Comparison of ENCODE assay signal across 23 mouse cellular contexts in genomic region chr11:93337756-93338155, GRCm38 (mm10).
"Had no signal": no experiment of that assay in that cellular context is flagged by ENCODE, and none has a peak within 500 bp of the region (broad histone marks: within the 10 kb centered on the region; RNA-seq: fewer than 3 reads in every experiment).

No protein-coding gene starts in this region.

- H3K4me1 ChIP-seq: limb, embryonic 10.5 days; limb, embryonic 13.5 days; liver, embryonic 12.5 days; liver, embryonic 15.5 days; lung, embryonic 15.5 days; midbrain, embryonic 12.5 days; neural tube, embryonic 13.5 days had no signal

- H3K9me3 ChIP-seq: limb, embryonic 10.5 days; limb, embryonic 13.5 days; liver, embryonic 12.5 days; liver, embryonic 15.5 days; lung, embryonic 15.5 days; midbrain, embryonic 12.5 days; neural tube, embryonic 13.5 days had no signal

- ATAC-seq: intestine, postnatal 0 days; liver, embryonic 12.5 days; midbrain, embryonic 16.5 days had no signal

- H3K9ac ChIP-seq: limb, embryonic 13.5 days; liver, embryonic 12.5 days; liver, embryonic 15.5 days; lung, embryonic 15.5 days; midbrain, embryonic 12.5 days; neural tube, embryonic 13.5 days had no signal

- DNase-seq: kidney, adult 2 months; kidney, postnatal 25 days; liver; lung, adult 18-20 months; lung, postnatal 14 days; lung, postnatal 4 days; right cerebral cortex, adult 18-20 months; right cerebral cortex, postnatal 14 days; right cerebral cortex, postnatal 4 days; thymus, postnatal 25 days had no signal

- H3K36me3 ChIP-seq: limb, embryonic 10.5 days; limb, embryonic 13.5 days; liver, embryonic 12.5 days; liver, embryonic 15.5 days; lung, embryonic 15.5 days; midbrain, embryonic 12.5 days; neural tube, embryonic 13.5 days had no signal

- H3K27me3 ChIP-seq: limb, embryonic 13.5 days; liver, embryonic 12.5 days; liver, embryonic 15.5 days; lung, embryonic 15.5 days; midbrain, embryonic 12.5 days; neural tube, embryonic 13.5 days had no signal

- H3K4me2 ChIP-seq: limb, embryonic 13.5 days; liver, embryonic 12.5 days; liver, embryonic 15.5 days; lung, embryonic 15.5 days; midbrain, embryonic 12.5 days; neural tube, embryonic 13.5 days had no signal

- H3K4me3 ChIP-seq: layer of hippocampus, adult 2 months; limb, embryonic 10.5 days; limb, embryonic 13.5 days; liver, embryonic 12.5 days; liver, embryonic 15.5 days; lung, embryonic 15.5 days; midbrain, embryonic 12.5 days; myocyte; neural tube, embryonic 13.5 days had no signal

- H3K27ac ChIP-seq: kidney, postnatal 0 days; layer of hippocampus, adult 2 months; limb, embryonic 10.5 days; limb, embryonic 13.5 days; liver, embryonic 12.5 days; liver, embryonic 15.5 days; lung, embryonic 15.5 days; midbrain, embryonic 12.5 days; neural tube, embryonic 13.5 days; stomach, postnatal 0 days had no signal
